Mouse (Mus musculus) lung, adult 2 months (tissue): ENCODE measurements around the gene Tsc22d1.

Experiments used
- CTCF ChIP-seq: fragments of 200-500 bp; IDR thresholded peaks from 2 replicates; pipeline ENCODE4 v1.5.1; 2011; ENCODE audit warnings: mild to moderate bottlenecking, low read length, control low read depth; ENCODE audit not compliant: insufficient read depth
- POLR2A ChIP-seq: fragments of 200-500 bp; IDR thresholded peaks from 2 replicates; pipeline ENCODE4 v1.6.1; 2011; ENCODE audit warnings: low read depth, mild to moderate bottlenecking, control low read depth, low read length, borderline replicate concordance; ENCODE audit errors: extremely low read depth

- TF ChIP-seq CTCF (no peak), POLR2A (no peak)
These were observed 125.4 kb downstream of the Tsc22d1 start for GRCm38 (mm10) chr14:76540005-76540670.
